9 mouse cellular contexts compared by ENCODE assay signal in the genomic region with DNA sequence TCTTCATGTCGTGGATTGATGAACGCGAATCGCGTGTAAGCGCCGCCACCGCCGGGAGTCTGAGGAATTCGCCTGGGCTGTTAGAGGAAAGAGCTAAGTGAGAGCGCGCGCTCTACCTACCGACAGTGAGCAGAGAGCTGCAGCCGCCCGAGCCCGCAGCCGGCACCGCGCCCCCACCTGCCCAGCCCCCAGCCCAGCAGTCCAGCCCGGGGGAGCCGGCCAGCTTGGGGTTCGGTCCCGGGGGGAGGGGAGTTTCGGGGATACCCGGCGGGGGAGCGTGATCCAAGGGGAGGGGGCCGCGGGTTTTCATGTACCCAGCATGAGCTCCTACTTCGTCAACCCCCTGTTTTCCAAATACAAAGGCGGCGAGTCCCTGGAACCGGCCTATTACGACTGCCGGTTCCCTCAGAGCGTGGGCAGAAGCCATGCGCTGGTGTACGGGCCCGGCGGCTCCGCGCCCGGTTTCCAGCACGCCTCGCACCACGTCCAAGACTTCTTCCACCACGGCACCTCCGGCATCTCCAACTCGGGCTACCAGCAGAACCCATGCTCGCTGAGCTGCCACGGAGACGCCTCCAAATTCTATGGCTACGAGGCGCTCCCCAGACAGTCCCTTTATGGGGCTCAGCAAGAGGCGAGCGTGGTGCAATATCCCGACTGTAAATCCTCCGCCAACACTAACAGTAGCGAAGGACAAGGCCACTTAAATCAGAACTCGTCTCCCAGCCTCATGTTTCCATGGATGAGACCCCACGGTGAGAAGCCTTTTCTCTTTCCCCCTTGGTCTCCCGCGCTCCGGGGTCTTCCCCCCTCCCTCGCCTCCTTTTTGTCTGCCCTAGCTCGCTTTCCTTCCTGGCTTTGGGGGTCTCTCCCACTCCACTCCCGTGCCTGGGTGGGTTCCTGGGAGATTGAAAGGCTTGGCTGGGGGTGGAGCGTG. TPM values are rescaled to one million over a fixed set of nuclear protein-coding genes. Genes with fewer than 3 reads are reported as not detected.
DNase-seq lines count a peak whose midpoint lies in the region; ATAC-seq and TF ChIP-seq lines count a peak whose summit lies in the region.
"Had no signal": no experiment of that assay in that cellular context is flagged by ENCODE, and none has a peak within 500 bp of the region (broad histone marks: within the 10 kb centered on the region; RNA-seq: fewer than 3 reads in every experiment).

A gene (plus strand): TSS at position 147 of the 937 bp plus-strand sequence.

- in situ Hi-C loops in ES-E14 (cut with MboI; ENCODE audit: low sequenced_read_pairs in 2 of 2, unreplicated experiment in 2 of 2) = loop anchor here in 1 of 2 experiments (25.0 kb wide), 1 partner anchor 322 kb away; a partner anchor contains a TSS

- H3K4me2 ChIP-seq in heart, embryonic 13.5 days = peak within 1 kb of the TSS; percentile 40

- H3K27me3 ChIP-seq in heart, embryonic 13.5 days (replicated peaks) = peaks cover 99% of the 10 kb centered on the region

- no peak within 1 kb of the TSS for H3K9ac ChIP-seq in heart, embryonic 13.5 days
- H3K9ac ChIP-seq in ES-E14 (ENCODE audit: insufficient read depth, low read depth, low read length, poor library complexity, severe bottlenecking) = 0 out of 2 replicates have a peak within 1 kb of the TSS, but pooled peaks have one; percentile 22

- no peak for DNase-seq in heart, adult 9 months (ENCODE audit: low spot score in 2 of 2)
- DNase-seq in ES-E14 (ENCODE audit: low read depth, low spot score) = no peak
- DNase-seq in kidney, postnatal 4 days = peak; percentile 78 to 87
- DNase-seq in thymus, postnatal 4 days = no peak
- no peak for DNase-seq in layer of hippocampus, adult 8-10 months (ENCODE audit: low spot score in 2 of 2)
- DNase-seq: gastrocnemius, postnatal 10 days had no signal

- no peaks in the 10 kb centered on the region for H3K9me3 ChIP-seq in heart, embryonic 13.5 days
- no peaks in the 10 kb centered on the region for H3K9me3 ChIP-seq in ES-E14 (ENCODE audit: control insufficient read depth, insufficient read depth, low read depth, low read length)

- WGBS in heart, embryonic 13.5 days = 2% methylated on average over 69 of the region's 69 CpGs

- peak within 1 kb of the TSS; percentile 24 for H3K4me3 ChIP-seq in heart, embryonic 13.5 days
- peak within 1 kb of the TSS; percentile 9 to 26 for H3K4me3 ChIP-seq in ES-E14 (ENCODE audit: insufficient read depth in 1 of 2, low read depth in 1 of 2, low read length in 2 of 2, poor library complexity in 1 of 2, severe bottlenecking in 1 of 2)
- H3K4me3 ChIP-seq in brown adipose tissue, adult 24 weeks (ENCODE audit: insufficient read depth, low read depth, low read length) = peak within 1 kb of the TSS; percentile 61

- no peak for ATAC-seq in heart, embryonic 13.5 days (ENCODE audit: extremely low read depth, insufficient number of reproducible peaks, low FRiP score, low TSS enrichment)
- ATAC-seq in monocyte, adult 5-6 weeks (replicated peaks; ENCODE audit: insufficient number of reproducible peaks, low FRiP score, low TSS enrichment, poor library complexity, severe bottlenecking) = no peak

- peaks cover 5% of the 10 kb centered on the region; the same call in 1 of the 2 replicates for H3K4me1 ChIP-seq in heart, embryonic 13.5 days
- peaks cover 0 to 7% of the 10 kb centered on the region in 2 experiments; a peak in 1 of 4 replicates for H3K4me1 ChIP-seq in ES-E14 (ENCODE audit: control insufficient read depth in 2 of 2, insufficient read depth in 2 of 2, low read length in 2 of 2, poor library complexity in 1 of 2)
- H3K4me1 ChIP-seq in brown adipose tissue, adult 24 weeks (ENCODE audit: control insufficient read depth, insufficient read depth, insufficient read length, low read length) = no peaks in the 10 kb centered on the region

- H3K36me3 ChIP-seq in heart, embryonic 13.5 days = no peaks in the 10 kb centered on the region
- no peaks in the 10 kb centered on the region for H3K36me3 ChIP-seq in ES-E14 (ENCODE audit: control insufficient read depth, insufficient read depth, low read length, poor library complexity, severe bottlenecking)

- H3K27ac ChIP-seq in heart, embryonic 13.5 days (replicated peaks) = no peak within 1 kb of the TSS
- no peak within 1 kb of the TSS for H3K27ac ChIP-seq in ES-E14 (ENCODE audit: insufficient read depth, low read depth, low read length, poor library complexity, severe bottlenecking)
- H3K27ac ChIP-seq in brown adipose tissue, adult 24 weeks (replicated peaks; ENCODE audit: low read depth, low read length) = 0 out of 2 replicates have a peak within 1 kb of the TSS, but pooled peaks have one; percentile 5

TF ChIP-seq in ES-E14, 5 proteins besides CTCF, POLR2A, EP300 and RAD21:
- TF ChIP-seq MAFK (IDR thresholded peaks at IDR 0.05; ENCODE audit: insufficient read depth, low read depth, low read length) = no peak
- TF ChIP-seq CHD2 (IDR thresholded peaks at IDR 0.05; ENCODE audit: low read depth, low read length) = no peak
- TF ChIP-seq ZNF384 (IDR thresholded peaks at IDR 0.05; ENCODE audit: low read depth, low read length) = no peak
- no peak for TF ChIP-seq HCFC1 (IDR thresholded peaks at IDR 0.05; ENCODE audit: borderline replicate concordance, insufficient read depth, low read length)
- no peak for TF ChIP-seq ZC3H11A (IDR thresholded peaks at IDR 0.05; ENCODE audit: borderline replicate concordance, low read depth, low read length)

RNA-seq across cellular contexts. Expression of the gene that starts here (rescaled TPM):
- 0.06 TPM in 1 of 2 replicates, not detected in the other for polyA plus RNA-seq in heart, embryonic 13.5 days (2015; fragmentation: Nextera tagmentation; extraction: Ambion mirVana)
- total RNA-seq in ES-E14 (2012; rRNA removed) = 0.22 TPM in 1 of 2 replicates, not detected in the other
- polyA plus RNA-seq in brown adipose tissue, adult 24 weeks (2012; ENCODE audit: insufficient read depth, insufficient read length, missing spikeins) = 8.9 and 9.8 TPM in 2 replicates
- not detected in 3 replicates for total RNA-seq in monocyte, adult 5-6 weeks (2017)
- not detected for total RNA-seq in layer of hippocampus, adult 8-10 months (2022)

Comparison
In these comparisons a context has a peak if more than half of its experiments do, and no peak if none do; other contexts are left out.
1. DNase-seq: peak in kidney, postnatal 4 days (2 of 2); none in heart, adult 9 months (0 of 2), ES-E14 (single experiment), thymus, postnatal 4 days (single experiment) and layer of hippocampus, adult 8-10 months (0 of 2).
2. Peak in every context shown above with its lines, with median percentiles within 50 percentile points of each other: H3K4me3 ChIP-seq.